Mouse (Mus musculus): ENCODE results near the gene Gabrr1.
A peak's percentile ranks its signal among the peaks of the same experiment; 100 is the strongest.
"Not testable (repeated sequence)": the region's sequence is repeated elsewhere in the genome, so short reads cannot be mapped to it uniquely, and the experiment has no call there.

Gene Gabrr1

DNA sequence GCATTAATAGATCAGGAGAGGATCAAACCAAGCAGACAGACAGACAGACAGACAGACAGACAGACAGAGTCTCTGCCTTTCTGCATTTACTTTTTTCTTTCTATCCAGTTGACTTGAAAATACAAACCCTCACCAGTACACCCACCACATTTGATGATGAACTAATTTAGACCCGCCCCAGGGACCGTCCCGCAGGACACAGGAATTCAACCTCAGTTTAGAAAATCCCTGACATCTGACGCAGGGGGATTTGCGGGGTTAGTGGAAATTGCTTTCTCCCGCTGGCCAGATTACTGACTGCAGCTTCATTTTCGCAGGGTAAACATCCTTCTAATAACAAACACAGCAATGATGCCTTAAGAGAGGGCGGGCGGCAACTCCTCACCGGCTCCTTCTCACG lies at the start of gene Gabrr1:
Gene Gabrr1, plus strand, starts transcription at position 301 of the 400 bp plus-strand sequence.
- no peak for DNase-seq

DNA sequence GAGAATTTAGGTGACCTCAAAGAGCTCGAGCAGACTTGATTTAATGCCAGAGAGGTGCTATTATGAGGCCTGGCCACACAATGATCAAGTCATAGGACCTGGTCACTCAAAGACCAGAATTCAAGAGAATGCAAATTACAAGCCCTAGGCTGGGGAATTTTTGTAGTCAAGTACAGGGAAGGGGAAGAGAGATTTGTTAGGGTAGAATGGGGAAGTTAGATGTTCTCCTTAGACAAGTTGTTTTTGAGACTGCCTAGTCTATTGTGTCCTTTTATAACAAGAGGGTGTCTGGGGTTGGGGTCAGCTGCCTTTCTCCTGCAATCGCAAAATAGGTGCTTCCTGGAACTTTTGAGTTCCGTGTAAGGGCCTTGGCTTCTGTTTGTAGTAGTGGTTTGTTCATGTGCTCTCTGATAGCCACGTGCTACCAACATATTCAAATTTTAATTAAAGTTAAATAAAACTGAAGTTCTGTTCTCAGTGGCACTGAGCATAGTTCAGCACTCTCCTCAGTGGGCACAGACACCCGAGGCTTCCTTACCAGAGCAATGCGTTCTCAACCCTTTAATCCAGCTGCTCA lies 33.1 kb upstream of the Gabrr1 start:
- DNase-seq, result no peak

DNA sequence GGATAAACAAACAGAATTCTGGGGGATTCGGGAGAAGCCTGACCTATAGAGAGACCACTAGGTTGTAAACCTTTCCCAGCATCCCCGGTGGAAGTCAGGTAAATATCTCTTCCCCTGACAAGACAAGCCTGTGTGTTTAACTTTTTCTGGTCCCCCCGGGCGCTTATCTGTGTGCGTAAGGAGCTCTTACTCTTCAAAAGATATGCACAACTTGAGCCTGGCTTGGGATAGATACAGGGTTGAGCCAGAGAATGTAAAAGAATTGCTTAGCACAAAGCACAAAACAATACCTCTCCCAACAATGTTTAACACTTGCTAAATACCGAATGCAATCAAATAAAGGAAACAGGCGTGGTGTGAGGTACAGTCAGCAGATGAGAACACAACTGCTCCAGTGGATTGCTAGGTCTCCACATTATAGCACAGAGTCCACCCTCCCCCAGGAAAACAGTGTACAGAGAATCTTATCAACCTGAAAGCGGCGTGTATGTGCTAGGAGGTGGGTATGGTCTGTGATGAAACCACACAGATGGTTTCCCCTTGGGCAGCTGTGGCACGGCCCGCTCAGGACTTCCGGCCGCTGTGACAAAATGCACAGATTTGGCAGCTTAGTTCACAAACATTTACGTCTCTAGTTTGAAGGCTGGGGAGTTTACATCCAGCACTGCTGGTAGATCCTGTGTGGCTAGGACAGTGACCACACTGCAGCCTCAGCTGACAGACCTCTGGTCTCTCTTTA lies 22.4 kb upstream of the Gabrr1 start:
- no peak for DNase-seq

DNA sequence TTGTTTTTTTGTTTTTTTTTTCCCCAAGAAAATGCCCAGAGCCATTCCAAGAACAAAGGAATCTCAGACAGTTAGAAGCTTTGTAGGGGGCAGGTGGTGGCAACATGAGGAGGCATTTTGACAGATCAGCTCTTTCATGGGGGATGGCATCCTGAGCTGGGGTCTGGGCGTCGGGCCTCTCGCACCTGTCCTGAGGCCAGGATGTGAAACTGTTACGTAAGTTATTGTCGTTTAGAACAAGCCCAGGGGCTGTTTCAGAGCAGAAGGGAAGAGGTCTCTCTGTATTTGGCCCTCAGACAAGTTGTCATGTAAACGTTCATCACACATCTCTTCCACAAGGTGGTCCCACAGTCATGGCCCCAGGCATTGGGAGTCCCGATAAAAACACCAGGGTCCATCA lies 21.5 kb upstream of the Gabrr1 start:
- DNase-seq, result no peak

DNA sequence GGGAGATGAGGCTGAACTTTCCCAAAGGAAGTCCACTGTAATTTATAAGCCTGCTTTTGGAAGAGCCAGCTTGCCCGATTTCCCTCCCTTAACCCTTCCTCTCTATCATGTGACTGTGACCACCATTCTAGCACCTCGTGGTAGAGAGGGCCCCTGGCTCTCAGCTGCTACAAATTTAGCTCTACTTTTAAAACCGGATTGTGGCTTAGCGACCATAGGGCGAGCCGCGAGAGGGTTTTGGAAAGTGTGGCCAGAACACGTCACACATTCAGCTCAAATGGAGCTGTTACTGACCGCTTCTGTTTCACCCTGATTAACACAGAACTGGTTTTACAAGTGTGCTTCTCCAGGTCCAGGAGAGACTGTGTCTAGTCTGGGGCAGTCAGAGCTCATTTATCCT lies 21.0 kb upstream of the Gabrr1 start:
- no peak for DNase-seq

DNA sequence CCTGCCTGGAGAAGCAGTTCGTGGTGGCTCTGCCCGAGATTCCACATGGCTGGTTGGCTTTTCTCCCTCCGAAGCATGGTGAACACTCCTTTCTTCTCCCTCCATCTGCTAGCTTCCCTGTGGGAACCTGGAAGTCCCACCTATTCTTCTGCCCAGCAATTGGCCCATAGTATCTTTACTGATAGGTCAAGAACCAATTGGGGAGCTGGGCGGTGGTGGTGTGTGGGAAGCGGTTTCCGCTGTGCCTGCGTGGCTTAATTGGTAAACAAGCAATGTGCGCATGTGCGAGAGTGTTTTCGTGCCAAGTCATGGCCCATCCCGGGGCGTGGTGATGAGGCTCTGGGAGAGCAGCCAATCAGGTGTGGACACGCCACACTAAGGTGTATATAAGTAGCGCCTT lies 19.5 kb upstream of the Gabrr1 start:
- not testable (repeated sequence) for DNase-seq

DNA sequence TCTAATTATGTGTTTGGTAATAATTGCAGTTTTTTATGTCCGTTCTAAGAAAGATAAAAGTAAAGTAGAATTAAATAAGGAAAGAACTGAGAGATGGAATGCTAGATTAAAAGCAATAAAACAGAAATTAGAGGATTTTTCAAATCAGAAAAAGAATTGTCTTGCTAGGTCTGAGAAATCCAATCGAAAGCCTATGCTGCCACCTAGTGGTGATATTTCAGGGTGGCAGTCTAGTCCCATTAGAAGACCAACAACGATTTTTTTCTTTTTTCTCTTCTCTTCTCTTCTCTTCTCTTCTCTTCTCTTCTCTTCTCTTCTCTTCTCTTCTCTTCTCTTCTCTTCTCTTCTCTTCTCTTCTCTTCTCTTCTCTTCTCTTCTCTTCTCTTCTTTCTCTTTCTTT lies 13.2 kb upstream of the Gabrr1 start:
- peak; percentile 82 for DNase-seq

DNA sequence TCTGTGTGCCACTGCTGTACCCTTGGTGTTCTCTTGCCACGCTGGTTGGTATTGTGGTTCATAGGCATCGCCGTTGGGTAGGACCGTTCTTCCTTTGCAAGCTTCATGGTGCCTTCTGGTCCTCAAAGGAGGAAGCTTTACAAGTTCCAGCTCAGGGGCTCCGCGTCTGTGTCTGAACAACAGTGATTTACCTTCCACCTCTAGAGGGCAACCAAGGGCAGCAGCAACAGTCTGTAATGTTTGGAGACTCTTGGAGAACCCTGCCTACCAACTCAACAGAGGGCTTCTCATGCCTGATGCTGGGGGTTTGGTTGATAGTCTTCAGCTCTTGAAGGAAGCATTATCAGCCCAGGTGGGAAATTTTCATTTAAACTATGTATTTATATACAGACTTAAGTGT lies 7.8 kb upstream of the Gabrr1 start:
- peak; percentile 41 for DNase-seq

DNA sequence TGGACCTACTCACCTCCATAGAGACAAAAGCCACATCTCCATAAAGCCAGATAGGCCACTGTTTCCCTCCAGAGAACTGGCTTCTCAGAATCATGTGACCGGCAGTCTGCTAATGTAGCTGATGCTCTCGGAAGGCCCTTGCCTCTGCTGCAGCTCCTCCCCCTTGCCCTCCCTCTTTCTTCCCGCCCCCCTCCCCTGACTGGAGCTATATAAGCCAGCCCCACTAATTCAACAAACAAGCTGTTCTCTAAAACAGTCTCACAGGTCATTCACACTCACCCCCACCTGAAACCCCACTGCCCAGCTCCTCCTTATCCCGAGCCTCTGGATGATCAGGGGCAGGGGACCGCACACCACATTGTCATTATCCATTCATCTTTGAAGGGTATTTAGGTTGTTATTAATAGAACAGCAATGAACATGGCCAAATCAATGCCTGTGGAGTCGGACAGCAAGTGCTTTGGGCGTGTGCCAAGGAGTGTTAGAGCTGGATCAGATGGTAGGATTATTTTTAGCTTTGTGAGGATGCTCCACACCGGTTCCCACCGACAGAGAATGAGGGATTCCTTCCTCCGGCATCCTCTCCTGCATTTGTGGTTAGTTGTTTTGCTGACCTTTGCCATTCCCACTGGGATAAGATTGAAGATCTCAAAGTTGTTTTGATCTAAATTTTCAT lies 6.8 kb upstream of the Gabrr1 start:
- peak; percentile 29 for DNase-seq

DNA sequence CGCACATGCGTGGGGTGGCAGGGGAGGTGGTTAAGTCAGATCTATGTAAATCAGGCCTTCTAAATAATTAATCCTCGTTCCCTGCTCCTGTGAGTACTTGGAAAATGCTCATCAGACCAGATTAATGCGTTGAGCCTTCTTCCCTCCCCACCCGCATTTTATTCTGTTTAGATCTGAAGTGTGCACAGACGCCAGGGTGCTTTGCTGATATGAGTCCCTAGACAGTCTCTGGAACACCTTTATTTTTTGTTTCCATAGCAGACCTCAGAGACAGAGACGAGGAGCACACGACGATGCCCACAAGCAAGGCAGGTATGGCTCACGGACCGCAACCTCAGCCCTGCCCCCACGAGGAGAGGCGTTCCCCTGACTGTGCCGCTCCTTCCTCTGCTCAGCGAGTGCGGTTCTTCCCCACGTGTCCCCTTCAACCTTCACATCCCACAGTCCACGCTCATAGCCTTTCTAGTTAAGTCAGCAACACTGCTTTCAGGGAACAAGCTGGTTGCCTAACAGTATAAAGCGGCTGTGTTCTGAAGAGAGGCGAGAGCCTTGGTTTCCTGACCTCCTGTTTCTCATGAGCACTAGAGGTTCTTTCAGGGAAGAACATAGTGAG lies 14.5 kb downstream of the Gabrr1 start:
- no peak for DNase-seq

DNA sequence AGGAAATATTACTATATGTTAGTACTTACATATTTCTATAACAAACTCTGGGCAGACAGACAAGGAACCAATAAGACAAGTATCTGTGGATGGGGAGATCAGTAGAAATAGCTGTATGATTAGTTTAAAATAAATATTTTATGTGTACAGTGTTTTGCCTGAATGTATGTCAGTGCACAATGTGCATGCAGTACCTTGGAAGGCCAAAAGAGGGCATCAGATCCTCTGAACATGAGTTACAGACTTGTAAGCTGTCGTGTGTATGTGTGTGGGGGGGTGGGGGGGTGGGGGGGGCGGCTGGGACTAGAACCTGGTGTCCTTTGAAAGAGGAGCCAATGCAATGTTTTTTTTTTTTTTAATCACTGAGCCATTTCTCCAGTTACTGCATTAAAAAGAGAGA lies 15.5 kb downstream of the Gabrr1 start:
- peak; percentile 56 for DNase-seq

DNA sequence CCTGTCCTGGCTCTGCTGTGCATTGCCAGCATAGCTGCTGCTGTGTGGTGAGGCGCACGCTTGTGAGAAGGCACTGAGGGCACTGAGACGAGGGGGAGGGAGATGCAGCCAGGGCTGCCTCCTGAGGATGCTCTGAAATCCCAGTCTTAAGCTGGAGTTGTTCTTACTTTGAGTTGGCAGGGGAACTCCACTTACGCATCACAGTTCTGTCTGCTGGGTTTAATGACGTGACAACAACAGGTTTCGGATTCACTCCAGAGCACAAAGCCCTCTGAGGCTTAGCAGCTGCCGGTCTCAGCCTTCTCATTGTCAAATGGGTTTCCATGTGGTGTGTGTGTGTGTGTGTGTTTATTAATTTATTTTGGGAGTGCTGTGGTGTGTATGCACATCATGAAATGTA lies 16.8 kb downstream of the Gabrr1 start:
- DNase-seq, result no peak

DNA sequence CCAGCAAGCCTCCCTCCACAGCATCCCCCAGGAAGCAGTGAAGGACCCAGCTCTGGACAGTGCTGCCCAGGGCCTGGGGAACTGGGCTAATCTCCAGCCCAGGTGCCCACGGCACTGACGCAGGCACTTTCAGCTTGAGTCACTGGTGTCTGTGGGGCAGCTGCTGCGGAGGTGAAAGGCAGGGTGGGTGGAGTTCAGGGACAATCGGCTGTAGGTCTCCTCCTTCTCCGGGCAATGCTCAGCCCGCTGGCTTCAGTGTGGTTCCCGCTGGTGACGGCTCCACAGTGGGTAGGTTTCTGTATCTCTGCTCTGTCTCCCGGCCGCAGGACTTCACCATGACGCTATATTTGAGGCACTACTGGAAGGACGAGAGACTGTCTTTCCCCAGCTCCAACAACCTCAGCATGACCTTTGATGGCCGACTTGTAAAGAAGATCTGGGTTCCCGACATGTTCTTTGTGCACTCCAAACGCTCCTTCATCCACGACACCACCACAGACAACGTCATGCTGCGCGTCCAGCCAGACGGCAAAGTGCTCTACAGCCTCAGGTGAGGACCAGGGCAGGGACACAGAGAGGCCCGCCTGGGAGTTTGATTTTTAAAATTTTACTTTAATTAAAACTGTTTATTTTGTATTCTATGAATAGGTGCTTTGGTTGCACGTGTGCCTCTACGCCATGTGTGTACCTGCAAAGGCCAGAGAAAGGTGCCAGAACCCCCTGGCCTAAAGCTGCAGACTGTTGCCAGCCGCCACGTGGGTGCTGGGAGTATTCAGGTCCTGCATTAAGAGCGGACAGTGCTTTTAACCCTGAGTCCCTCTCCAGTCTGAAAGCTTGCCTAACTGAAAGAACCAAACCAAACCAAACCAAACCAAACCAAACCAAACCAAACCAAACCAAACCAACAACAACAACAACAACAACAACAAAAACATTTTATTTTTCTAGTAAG lies 20.0 kb downstream of the Gabrr1 start:
- no peak for DNase-seq

DNA sequence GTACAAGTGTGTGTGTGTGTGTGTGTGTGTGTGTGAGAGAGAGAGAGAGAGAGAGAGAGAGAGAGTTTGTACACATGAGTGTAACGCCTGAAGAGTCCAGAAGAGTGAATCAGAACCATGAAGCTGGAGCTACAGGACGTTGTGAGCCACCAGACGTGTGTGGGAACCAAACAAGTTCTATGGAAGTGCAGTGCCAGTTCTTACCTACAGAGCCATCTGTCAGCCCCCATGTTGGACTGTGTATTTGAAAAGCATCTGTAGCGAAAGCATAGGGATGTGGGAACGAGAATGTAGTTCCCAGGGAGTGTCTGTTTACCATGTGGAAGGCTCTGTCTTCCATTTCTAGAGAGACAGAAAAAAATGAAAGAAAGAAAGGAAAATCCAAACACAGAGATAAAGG lies 51.2 kb downstream of the Gabrr1 start:
- no peak for DNase-seq

DNA sequence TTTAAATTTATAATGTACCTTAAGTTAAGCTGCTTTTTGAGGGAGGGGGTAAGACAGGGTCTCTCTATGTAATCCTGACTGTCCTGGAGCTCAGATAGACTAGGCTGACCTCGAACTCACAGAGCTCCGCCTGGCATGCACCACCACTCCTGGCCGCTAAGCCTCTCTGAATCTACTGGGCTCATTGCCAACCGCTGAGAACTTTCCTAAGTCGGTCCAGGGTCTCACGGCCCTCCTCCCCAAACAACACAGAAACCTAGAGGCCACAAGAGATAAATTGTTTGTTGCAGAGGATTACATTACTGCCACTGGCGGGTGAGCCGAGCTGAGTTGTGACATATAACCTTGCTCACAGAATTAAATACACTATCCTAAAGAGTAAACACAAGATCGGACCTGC lies 55.8 kb downstream of the Gabrr1 start:
- DNase-seq, result peak; percentile 46

DNA sequence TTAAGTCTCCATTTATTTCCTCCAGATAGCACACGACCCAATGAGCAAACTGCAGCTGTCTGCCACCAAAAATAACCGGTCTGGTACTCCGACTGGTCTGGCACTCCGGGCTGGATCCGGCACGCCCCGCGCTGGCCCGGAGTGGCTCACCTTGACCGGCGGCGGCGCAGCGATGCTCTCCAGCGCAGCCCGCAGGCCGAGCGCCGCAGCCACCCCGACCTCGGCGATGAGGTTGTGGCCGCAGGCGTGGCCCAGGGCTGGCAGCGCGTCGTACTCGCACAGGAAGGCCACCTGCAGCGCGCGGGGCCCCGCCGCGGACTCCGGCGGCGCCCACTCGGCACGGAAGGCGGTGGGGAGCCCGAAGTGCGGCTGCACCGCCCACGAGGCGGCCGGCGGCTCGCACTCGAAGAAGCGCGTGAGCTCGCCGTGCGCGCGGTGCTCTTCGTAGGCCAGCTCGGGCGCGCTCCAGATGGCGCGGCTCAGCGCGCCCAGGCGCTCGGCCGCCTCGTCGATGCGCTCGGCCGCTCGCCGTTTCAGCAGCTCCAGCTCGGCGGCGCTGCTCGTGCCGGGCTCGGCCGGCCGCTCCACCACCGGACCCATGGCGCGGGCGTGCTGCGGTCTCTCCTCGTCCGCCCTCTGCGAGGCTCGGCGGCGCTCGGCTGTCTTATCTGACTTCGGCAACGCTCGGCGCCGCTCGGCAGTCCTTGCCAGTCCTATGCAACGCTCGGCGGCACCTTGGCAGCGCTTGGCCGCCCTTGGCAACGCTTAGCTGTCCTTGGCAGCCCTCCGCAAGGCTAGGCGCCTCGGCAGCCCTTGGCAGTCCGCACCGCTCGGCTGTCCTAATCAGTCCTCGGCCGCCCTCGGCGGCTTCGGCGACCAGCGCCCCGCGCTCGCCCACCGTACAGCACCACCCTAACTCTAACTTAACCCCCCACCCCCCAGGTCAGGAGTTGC lies 56.7 kb downstream of the Gabrr1 start:
- DNase-seq, result peak; percentile 86

DNA sequence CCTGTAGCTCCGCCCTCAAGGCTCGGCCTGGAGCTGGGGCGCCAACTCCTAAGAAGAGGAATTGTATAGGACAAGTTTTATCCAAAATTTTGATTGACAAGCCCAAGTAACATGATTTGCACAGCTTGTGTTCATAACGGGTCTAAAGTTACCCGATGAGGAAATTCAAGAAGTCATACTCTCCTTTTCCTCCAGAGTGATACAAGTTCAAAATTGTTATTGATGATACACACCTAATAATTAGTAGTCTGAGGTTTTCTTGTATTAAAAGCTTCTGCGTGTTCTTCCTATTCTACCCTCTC lies 57.4 kb downstream of the Gabrr1 start, which contains the start of gene Pm20d2:
Gene Pm20d2, minus strand, starts transcription at position 3 of the 302 bp plus-strand sequence.
- no peak for DNase-seq

DNA sequence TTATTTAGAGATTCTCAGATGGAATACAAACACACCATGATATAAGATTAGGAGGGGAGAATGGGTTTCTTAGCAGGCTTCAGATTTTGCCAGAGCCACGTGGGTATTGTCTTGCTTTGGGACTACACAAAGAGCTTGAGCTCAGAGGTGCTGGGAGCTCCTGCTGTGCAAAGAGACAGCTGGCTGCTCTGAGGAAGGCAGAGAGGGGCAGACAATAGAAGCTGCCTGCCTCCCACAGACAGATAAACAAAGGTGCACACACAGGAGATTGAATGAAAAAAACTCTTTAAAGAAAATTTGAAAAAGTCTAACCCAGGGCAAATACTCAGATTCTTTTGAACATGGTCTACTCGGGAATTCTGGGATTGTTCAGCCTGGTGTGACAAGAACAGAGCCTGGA lies 65.8 kb downstream of the Gabrr1 start:
- DNase-seq, result no peak

DNA sequence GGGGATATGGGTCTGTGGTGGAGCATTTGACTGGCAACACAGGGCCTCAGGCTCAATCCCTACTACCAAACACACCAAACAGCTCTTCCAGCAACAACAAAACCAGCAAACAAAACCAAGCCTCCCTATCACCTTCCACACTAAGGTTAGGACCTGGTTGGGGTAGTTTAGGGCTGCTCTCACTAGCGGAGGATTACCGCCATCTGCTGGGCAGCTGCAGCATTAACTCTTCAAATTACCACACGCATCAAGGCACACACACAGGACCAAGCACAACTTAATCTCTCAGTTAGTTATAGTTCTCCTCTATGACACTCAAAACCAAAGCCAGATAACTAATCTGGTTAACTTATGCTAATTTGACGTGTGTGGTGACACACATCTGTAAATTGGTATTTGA lies 72.4 kb downstream of the Gabrr1 start:
- peak; percentile 48 for DNase-seq

DNA sequence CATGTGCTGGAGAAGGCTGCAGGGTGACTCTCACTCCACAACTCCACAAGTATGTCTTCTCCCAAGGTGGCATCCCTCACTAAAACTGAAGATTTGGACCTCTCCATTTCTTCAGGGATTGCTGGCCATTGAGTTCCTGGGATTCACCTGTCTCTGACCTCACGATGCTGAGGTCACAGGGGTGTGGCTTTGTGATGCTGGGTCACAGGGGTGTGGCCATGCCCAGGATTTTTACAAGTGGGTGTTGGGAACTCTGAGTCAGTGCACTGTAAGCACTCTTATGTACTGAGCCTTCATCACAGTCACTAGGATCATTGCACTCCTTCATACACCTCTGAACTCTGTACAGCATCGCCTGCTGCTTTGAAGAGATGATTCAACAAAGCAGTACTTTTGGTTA lies 75.2 kb downstream of the Gabrr1 start:
- DNase-seq, result no peak

All from right cerebral cortex, postnatal 14 days (tissue).